Mouse (Mus musculus) ES-Bruce4 (cell line): ENCODE data around the gene Las1l. TPM values are rescaled to one million over a fixed set of nuclear protein-coding genes. Genes with fewer than 3 reads are reported as not detected.
"Not testable (repeated sequence)": the region's sequence is repeated elsewhere in the genome, so short reads cannot be mapped to it uniquely, and the experiment has no call there.

Experiments
- H3K27ac ChIP-seq: 2 replicates; pipeline ENCODE4 v1.5.1; 2012; ENCODE audit warnings: low read length, inconsistent platforms; ENCODE audit not compliant: insufficient read depth
- H3K27me3 ChIP-seq: 2 replicates; pipeline ENCODE4 v1.6.1; 2012; ENCODE audit warnings: mild to moderate bottlenecking, low read length, inconsistent platforms; ENCODE audit not compliant: control insufficient read depth, poor library complexity, insufficient read depth, severe bottlenecking
- H3K36me3 ChIP-seq: 2 replicates; pipeline ENCODE4 v1.6.1; 2012; ENCODE audit warnings: inconsistent platforms, mild to moderate bottlenecking, low read length, moderate library complexity; ENCODE audit not compliant: control insufficient read depth, poor library complexity, insufficient read depth, severe bottlenecking
- H3K4me1 ChIP-seq: one replicate; pipeline ENCODE4 v1.8.1; 2011; ENCODE audit warnings: low read length; ENCODE audit not compliant: control insufficient read depth, insufficient read depth
- H3K4me3 ChIP-seq: 2 replicates; pipeline ENCODE4 v1.5.1; 2011; ENCODE audit warnings: low read depth, mild to moderate bottlenecking, low read length
- H3K9ac ChIP-seq: 2 replicates; pipeline ENCODE4 v1.6.1; 2012; ENCODE audit warnings: low read depth, mild to moderate bottlenecking, inconsistent platforms; ENCODE audit not compliant: poor library complexity, severe bottlenecking
- H3K9me3 ChIP-seq: replicated peaks from 2 replicates; pipeline ENCODE4 v1.6.1; 2012; ENCODE audit warnings: mild to moderate bottlenecking, low read length, inconsistent platforms; ENCODE audit not compliant: control insufficient read depth, poor library complexity, insufficient read depth, severe bottlenecking
- CTCF ChIP-seq: IDR thresholded peaks from one replicate; pipeline ENCODE4 v1.8.1; 2011; ENCODE audit warnings: low read depth, low read length
- EP300 ChIP-seq: IDR thresholded peaks from 2 replicates; pipeline ENCODE4 v1.6.1; 2011; ENCODE audit warnings: low read depth, low read length; ENCODE audit not compliant: insufficient read depth
- POLR2A ChIP-seq: IDR thresholded peaks from one replicate; pipeline ENCODE4 v1.8.1; 2011; ENCODE audit warnings: low read length; ENCODE audit not compliant: insufficient read depth
- polyA plus RNA-seq: library from polyadenylated mRNA; stranded (reverse); fragments of >200 nt; gene quantifications from 2 replicates; pipeline ENCODE4 v1.2.4, GENCODE M21; 2011; ENCODE audit warnings: low read depth; ENCODE audit not compliant: missing spikeins, insufficient read depth, insufficient read length

Las1l gene
- polyA plus RNA-seq, 1 experiment: 103 TPM

GRCm38 (mm10) chrX:95968594-95968965, 11.8 kb upstream of the Las1l start:
- Histone ChIP-seq H3K9ac (peak overlapping the region; percentile 89), H3K36me3 (no peaks in the 10 kb centered on the region), H3K4me3 (peak overlapping the region; percentile 88), H3K4me1 (no peaks in the 10 kb centered on the region), H3K27me3 (no peaks in the 10 kb centered on the region), H3K27ac (0 out of 2 replicates have a peak overlapping the region, but pooled peaks have one; percentile 26), H3K9me3 (no peaks in the 10 kb centered on the region)
- no peak for TF ChIP-seq CTCF

DNA sequence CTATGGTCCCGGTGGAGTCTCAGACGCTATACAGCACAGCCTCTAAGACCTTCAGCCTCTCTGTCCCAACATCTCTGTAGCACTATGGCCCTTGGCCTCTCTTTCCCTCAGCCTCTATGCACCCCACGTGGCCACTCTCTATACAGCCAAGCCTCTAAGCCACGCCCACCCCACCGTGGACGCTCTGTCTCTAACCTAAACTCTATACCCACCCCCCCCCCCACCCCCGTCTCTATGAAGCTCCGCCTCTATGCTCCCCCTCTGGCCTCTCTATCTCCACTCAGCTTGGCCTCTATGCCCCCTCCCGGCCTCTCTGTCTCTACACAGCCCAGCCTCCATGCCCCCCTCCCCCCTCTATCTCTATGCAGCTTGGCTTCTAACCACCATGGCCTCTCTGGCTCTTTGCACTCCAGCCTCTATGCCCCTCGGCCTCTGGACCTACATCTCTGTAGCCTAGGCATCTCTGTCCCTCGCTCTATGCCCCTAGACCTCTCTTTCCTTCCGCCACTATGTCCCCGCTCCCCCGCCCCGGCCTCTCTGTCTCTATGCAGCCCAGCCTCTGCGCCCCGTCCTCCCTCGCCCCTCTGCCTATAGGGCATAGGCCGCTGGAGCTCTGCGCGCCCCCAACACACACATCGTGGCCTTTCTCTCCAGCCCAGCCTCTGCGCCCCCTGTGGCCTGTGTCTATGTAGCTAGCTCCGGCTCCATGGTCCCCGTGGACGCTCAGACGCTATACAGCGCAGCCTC, 11.3 kb upstream of the Las1l start:
- Histone ChIP-seq H3K27me3 (no peaks in the 10 kb centered on the region), H3K36me3 (no peaks in the 10 kb centered on the region), H3K4me1 (no peaks in the 10 kb centered on the region), H3K9ac (peak overlapping the region; percentile 89), H3K9me3 (no peaks in the 10 kb centered on the region), H3K27ac (0 out of 2 replicates have a peak overlapping the region, but pooled peaks have one; percentile 26), H3K4me3 (peak overlapping the region; percentile 88)
- TF ChIP-seq CTCF (no peak), EP300 (no peak)

GRCm38 (mm10) chrX:95965036-95965435, 8.3 kb upstream of the Las1l start:
- H3K4me1 ChIP-seq: no peaks in the 10 kb centered on the region
- no peak for TF ChIP-seq CTCF
- TF ChIP-seq EP300: no peak
- no peak for TF ChIP-seq POLR2A
- H3K4me3 ChIP-seq: no peak overlapping the region
- H3K36me3 ChIP-seq: no peaks in the 10 kb centered on the region
- H3K9me3 ChIP-seq: no peaks in the 10 kb centered on the region
- H3K27ac ChIP-seq: no peak overlapping the region
- H3K9ac ChIP-seq: no peak overlapping the region
- no peaks in the 10 kb centered on the region for H3K27me3 ChIP-seq

DNA sequence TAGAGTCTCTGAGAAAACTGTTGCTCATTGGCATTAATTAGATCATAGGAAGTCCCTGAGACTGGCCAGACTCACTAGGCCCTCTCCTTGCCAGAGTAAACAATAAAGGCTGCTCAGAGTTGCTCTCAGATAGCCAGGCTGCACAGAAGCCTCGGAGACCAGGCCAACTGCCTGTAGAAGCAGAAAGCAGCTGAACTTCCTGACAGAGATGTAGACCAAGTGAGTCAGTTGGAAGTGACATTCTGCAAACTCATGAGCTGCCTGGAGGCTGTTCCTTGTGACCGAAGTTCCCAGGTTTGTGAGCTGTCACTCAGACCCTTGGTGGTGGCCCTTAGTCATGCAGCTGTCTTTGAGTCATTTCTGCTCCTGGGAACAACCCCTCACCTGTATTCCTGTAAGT, 6.6 kb upstream of the Las1l start:
- TF ChIP-seq CTCF: no peak
- Histone ChIP-seq H3K4me3 (no peak overlapping the region), H3K36me3 (no peaks in the 10 kb centered on the region), H3K9me3 (no peaks in the 10 kb centered on the region), H3K4me1 (no peaks in the 10 kb centered on the region), H3K27me3 (no peaks in the 10 kb centered on the region), H3K27ac (no peak overlapping the region), H3K9ac (no peak overlapping the region)

- Histone ChIP-seq H3K4me3 (peak overlapping the region; percentile 33; the same call in 1 of the 2 replicates), H3K9ac (peak overlapping the region; percentile 66; the same call in 1 of the 2 replicates)
- H3K9me3 ChIP-seq, H3K27ac ChIP-seq, H3K4me1 ChIP-seq, H3K36me3 ChIP-seq, H3K27me3 ChIP-seq: not testable (repeated sequence)
Observed at GRCm38 (mm10) chrX:95957461-95957860, 699 bp upstream of the Las1l start.

DNA sequence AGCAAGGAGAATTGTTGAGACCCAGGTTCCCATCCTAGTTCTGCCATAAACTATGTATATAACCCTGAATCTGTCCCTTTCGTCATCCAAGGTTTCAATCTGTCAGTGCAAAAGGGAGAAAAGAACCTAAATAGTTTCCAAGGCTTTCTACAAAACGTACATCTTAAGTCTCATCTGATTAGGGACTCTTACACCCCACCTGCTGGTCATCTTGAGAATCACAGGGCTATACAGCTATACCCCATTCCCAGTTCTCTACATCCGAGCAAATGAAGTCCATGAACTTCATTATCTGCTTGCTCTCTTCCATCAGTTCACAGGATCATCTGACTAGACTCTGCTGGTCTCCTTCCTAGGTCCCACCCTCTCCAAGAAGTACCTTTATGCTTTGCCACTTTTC, 6.0 kb downstream of the Las1l start:
- TF ChIP-seq EP300: no peak
- TF ChIP-seq CTCF: no peak
- TF ChIP-seq POLR2A: no peak
- H3K27me3 ChIP-seq: no peaks in the 10 kb centered on the region
- peaks cover 42% of the 10 kb centered on the region for H3K36me3 ChIP-seq
- H3K9me3 ChIP-seq: no peaks in the 10 kb centered on the region
- H3K4me1 ChIP-seq: no peaks in the 10 kb centered on the region
- no peak overlapping the region for H3K27ac ChIP-seq
- no peak overlapping the region for H3K4me3 ChIP-seq
- H3K9ac ChIP-seq: no peak overlapping the region
